Mouse (Mus musculus): ENCODE results near the gene Rftn1. TPM values are rescaled to one million over a fixed set of nuclear protein-coding genes. Genes with fewer than 3 reads are reported as not detected.

Rftn1 gene
- total and polyA plus RNA-seq, 2 experiments from 2014 or later: 36.5 to 54.8 TPM

DNA sequence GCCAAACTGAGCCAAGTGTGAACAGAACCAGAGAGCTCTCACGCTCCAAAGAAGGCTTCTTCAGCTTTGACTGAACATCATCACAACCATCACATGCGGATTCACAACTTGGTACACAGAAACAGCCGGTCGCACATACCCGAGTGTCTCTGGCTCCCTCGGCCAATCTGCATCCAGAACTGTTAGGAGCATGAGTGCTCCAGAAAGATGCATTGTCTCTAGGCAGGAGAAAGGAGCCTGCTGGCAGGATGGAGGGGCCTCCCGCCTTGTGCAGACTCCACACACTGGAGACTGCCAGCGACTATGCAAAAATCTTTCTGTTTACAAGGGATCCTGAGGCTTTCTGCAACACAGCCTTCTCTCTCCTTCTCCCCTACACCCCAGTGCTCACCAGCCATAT, 75.8 kb downstream of the Rftn1 start:
- Histone ChIP-seq H3K4me3 (ENCODE audit: low read depth, low read length) (no peak overlapping the region), H3K36me3 (replicated peaks; ENCODE audit: control insufficient read depth, insufficient read depth, low read length) (no peaks in the 10 kb centered on the region), H3K9me3 (replicated peaks; ENCODE audit: control insufficient read depth, low read length) (no peaks in the 10 kb centered on the region), H3K27ac (ENCODE audit: low read depth) (no peak overlapping the region), H3K4me1 (ENCODE audit: control insufficient read depth, insufficient read depth) (peaks cover 22% of the 10 kb centered on the region), H3K9ac (replicated peaks; ENCODE audit: low read depth, low read length) (no peak overlapping the region), H3K4me2 (ENCODE audit: low read depth, low read length) (no peak overlapping the region), H3K27me3 (ENCODE audit: control insufficient read depth, insufficient read depth, low read length) (no peaks in the 10 kb centered on the region)
- TF ChIP-seq EP300 (IDR thresholded peaks at IDR 0.05; ENCODE audit: low read depth) (no peak), CTCF (IDR thresholded peaks at IDR 0.05; ENCODE audit: low read depth) (no peak)
- WGBS: 88% methylated on average over 8 of the region's 8 CpGs
- no peak for ATAC-seq (ENCODE audit: insufficient read depth, low read depth)
- DNase-seq (ENCODE audit: low spot score): no peak

DNA sequence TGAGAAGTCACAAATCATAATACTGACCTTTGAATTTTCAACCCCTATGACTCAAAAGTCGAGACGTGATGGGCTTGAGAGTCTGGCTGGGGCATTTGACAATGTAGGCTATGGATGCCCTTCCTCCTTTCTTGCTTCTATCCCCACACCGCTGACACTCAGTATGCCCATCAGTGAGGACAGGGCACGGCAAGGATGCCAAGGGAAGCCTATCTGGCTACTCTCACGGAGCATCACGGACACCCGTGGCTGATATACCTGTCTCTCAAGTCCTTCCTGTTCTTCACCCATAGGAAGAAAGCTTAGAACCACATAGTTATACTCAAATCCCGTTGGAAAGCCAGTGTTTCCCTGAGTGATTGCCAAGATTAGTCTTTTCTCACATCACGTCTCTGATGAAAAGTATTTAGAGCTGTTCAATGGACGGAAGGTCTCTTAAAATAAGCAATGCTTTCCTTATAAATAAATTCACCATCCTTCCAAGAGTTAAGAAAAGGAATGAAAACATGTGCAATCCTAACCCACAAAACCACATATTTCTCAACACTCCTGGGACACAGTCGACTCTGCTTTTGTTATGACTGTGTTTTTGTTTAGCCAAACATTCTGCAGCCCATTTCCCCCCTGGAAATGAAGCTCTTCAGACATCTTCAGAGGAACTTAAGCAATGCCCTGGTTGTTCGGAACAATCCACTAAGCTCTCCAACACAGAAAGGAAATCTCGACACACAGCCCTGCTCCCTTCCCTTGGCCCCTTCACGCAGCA, 79.6 kb downstream of the Rftn1 start:
- Histone ChIP-seq H3K9me3 (replicated peaks; ENCODE audit: control insufficient read depth, low read length) (no peaks in the 10 kb centered on the region), H3K27me3 (ENCODE audit: control insufficient read depth, insufficient read depth, low read length) (no peaks in the 10 kb centered on the region), H3K4me3 (ENCODE audit: low read depth, low read length) (no peak overlapping the region), H3K36me3 (replicated peaks; ENCODE audit: control insufficient read depth, insufficient read depth, low read length) (peaks cover 13% of the 10 kb centered on the region), H3K27ac (ENCODE audit: low read depth) (0 out of 2 replicates have a peak overlapping the region, but pooled peaks have one; percentile 7), H3K9ac (replicated peaks; ENCODE audit: low read depth, low read length) (no peak overlapping the region), H3K4me1 (ENCODE audit: control insufficient read depth, insufficient read depth) (peaks cover 7% of the 10 kb centered on the region; the same call in 1 of the 2 replicates), H3K4me2 (ENCODE audit: low read depth, low read length) (no peak overlapping the region)
- WGBS: 70% methylated on average over 14 of the region's 14 CpGs
- DNase-seq (ENCODE audit: low spot score) (no peak), ATAC-seq (ENCODE audit: insufficient read depth, low read depth) (no peak)
- no peak for TF ChIP-seq CTCF (IDR thresholded peaks at IDR 0.05; ENCODE audit: low read depth)
- no peak for TF ChIP-seq EP300 (IDR thresholded peaks at IDR 0.05; ENCODE audit: low read depth)

DNA sequence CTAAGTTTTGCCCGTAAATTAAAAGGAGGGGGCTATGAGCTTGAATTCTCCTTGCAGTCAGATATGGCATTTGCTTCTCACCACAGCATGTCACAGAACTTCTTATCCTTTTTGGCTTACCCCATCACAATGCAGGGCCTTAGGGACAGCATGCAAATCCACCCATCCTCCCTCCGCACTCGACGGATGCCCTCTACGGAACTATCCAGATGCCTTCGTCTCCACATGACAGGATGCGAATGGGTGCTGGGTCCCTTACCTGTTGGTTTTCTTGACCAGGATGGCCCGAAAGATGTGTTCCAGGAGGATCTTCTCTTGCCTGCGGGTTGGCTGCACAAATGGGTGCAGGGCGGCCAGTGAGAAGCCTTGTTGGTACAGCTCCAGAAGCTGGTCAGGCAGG, 83.7 kb downstream of the Rftn1 start:
- Histone ChIP-seq H3K27ac (ENCODE audit: low read depth) (no peak overlapping the region), H3K9me3 (replicated peaks; ENCODE audit: control insufficient read depth, low read length) (no peaks in the 10 kb centered on the region; the same call in 1 of the 2 replicates), H3K4me1 (ENCODE audit: control insufficient read depth, insufficient read depth) (peaks cover 7% of the 10 kb centered on the region; the same call in 1 of the 2 replicates), H3K4me2 (ENCODE audit: low read depth, low read length) (no peak overlapping the region), H3K9ac (replicated peaks; ENCODE audit: low read depth, low read length) (no peak overlapping the region), H3K36me3 (replicated peaks; ENCODE audit: control insufficient read depth, insufficient read depth, low read length) (peaks cover 41% of the 10 kb centered on the region), H3K4me3 (ENCODE audit: low read depth, low read length) (no peak overlapping the region), H3K27me3 (ENCODE audit: control insufficient read depth, insufficient read depth, low read length) (no peaks in the 10 kb centered on the region)
- DNase-seq (ENCODE audit: low spot score) (no peak), ATAC-seq (ENCODE audit: insufficient read depth, low read depth) (no peak)
- WGBS: 94% methylated on average over 10 of the region's 10 CpGs
- no peak for TF ChIP-seq EP300 (IDR thresholded peaks at IDR 0.05; ENCODE audit: low read depth)
- TF ChIP-seq CTCF (IDR thresholded peaks at IDR 0.05; ENCODE audit: low read depth): no peak

DNA sequence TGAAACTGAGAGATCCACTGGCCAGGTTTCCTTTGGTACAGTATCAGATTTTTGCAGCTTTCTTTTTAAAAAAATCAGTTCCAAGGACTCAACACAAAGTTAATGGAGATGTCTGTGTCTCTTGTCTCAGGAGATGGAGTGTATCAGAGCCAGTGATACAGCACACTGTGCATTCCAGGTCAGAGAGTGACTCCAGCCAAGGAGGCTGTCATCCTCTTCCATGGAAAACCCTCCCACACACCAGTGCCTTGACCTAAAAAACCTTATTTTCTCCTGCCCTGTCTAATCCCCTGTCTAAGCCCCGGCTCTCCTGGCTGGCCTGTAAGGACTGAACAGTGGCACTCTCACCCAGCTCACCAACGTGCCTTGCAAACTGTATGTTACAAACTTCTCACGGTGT, 86.3 kb downstream of the Rftn1 start:
- peaks cover 8% of the 10 kb centered on the region; the same call in 1 of the 2 replicates for H3K4me1 ChIP-seq (ENCODE audit: control insufficient read depth, insufficient read depth)
- TF ChIP-seq EP300 (IDR thresholded peaks at IDR 0.05; ENCODE audit: low read depth): no peak
- no peak for TF ChIP-seq CTCF (IDR thresholded peaks at IDR 0.05; ENCODE audit: low read depth)
- H3K27me3 ChIP-seq (ENCODE audit: control insufficient read depth, insufficient read depth, low read length): no peaks in the 10 kb centered on the region
- DNase-seq (ENCODE audit: low spot score) (no peak), ATAC-seq (ENCODE audit: insufficient read depth, low read depth) (no peak)
- no peak overlapping the region for H3K4me3 ChIP-seq (ENCODE audit: low read depth, low read length)
- WGBS: 79% methylated on average over 3 of the region's 3 CpGs
- H3K9ac ChIP-seq (replicated peaks; ENCODE audit: low read depth, low read length): no peak overlapping the region
- no peaks in the 10 kb centered on the region; the same call in 1 of the 2 replicates for H3K9me3 ChIP-seq (replicated peaks; ENCODE audit: control insufficient read depth, low read length)
- no peak overlapping the region for H3K4me2 ChIP-seq (ENCODE audit: low read depth, low read length)
- no peak overlapping the region for H3K27ac ChIP-seq (ENCODE audit: low read depth)
- H3K36me3 ChIP-seq (replicated peaks; ENCODE audit: control insufficient read depth, insufficient read depth, low read length): peaks cover 43% of the 10 kb centered on the region

DNA sequence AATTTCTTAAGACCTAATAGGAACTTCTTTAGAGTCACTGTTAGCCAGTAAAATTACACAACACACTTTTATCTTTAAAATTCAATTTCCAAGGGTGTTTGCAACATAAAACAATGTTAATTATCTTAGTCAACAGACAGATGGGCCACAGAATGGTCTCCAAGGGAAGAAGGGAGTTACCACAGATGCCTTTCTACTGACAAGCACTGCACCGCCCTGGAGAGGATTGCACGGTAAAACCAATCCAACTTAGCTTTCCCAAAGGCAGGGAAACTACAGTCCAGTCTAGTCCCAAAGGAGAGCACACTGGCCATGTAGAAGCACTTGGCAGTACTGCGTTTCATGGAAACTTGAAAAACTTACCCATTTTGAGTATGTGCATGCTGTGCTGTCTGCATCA, 89.1 kb downstream of the Rftn1 start:
- TF ChIP-seq CTCF (IDR thresholded peaks at IDR 0.05; ENCODE audit: low read depth) (no peak), EP300 (IDR thresholded peaks at IDR 0.05; ENCODE audit: low read depth) (no peak)
- no peak overlapping the region for H3K27ac ChIP-seq (ENCODE audit: low read depth)

More for the DNA sequence above, 89.1 kb downstream of the Rftn1 start:
- Histone ChIP-seq H3K4me2 (ENCODE audit: low read depth, low read length) (no peak overlapping the region), H3K4me1 (ENCODE audit: control insufficient read depth, insufficient read depth) (peaks cover 8% of the 10 kb centered on the region; the same call in 1 of the 2 replicates), H3K4me3 (ENCODE audit: low read depth, low read length) (no peak overlapping the region), H3K36me3 (replicated peaks; ENCODE audit: control insufficient read depth, insufficient read depth, low read length) (peaks cover 36% of the 10 kb centered on the region), H3K27me3 (ENCODE audit: control insufficient read depth, insufficient read depth, low read length) (no peaks in the 10 kb centered on the region), H3K9ac (replicated peaks; ENCODE audit: low read depth, low read length) (no peak overlapping the region), H3K9me3 (replicated peaks; ENCODE audit: control insufficient read depth, low read length) (no peaks in the 10 kb centered on the region; the same call in 1 of the 2 replicates)
- DNase-seq (ENCODE audit: low spot score) (no peak), ATAC-seq (ENCODE audit: insufficient read depth, low read depth) (no peak)
- WGBS: 87% methylated on average over 3 of the region's 3 CpGs

All from heart, postnatal 0 days (tissue).